Mouse (Mus musculus): ENCODE data around the gene Asrgl1. TPM values are rescaled to one million over a fixed set of nuclear protein-coding genes. Genes with fewer than 3 reads are reported as not detected.
"Not testable (repeated sequence)": the region's sequence is repeated elsewhere in the genome, so short reads cannot be mapped to it uniquely, and the experiment has no call there.

Gene Asrgl1
- polyA plus RNA-seq, 1 experiment from 2014 or later = 15.6 TPM

DNA sequence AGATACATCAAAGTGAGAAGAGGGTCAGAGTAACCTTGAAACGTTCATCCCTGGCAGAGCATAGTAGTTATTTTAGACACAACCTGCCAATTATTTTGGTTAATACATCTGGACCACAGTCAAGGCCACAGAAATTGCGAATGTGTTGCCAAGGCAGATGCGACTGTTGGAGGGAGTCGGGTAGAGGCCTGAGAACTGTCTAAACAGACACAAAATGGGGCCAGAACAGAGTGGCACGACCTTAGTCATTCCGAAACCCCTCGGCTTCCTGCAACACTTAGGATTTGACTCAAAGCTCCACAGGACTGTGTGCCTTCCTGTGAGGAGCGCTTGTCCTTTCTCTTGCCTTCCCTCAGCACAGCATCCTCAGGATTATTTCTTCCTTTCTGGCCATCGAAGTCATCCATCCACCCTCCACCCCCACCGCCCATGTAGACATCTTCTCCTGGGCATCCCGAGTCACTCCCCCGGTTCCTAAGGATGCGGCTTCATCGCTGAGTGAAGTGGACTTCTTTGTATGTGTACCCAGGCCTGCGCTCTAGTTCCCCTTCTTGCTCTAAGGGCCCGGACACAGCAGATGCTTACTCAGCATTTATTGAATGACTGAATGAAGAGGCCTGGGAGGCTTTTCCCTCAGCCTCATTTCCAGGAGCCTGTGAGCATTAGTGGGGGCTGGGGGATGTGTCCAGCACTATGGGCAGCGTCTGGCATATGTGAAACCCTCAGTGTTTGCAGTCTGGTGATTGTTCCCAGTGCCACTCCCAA, 35.0 kb downstream of the Asrgl1 start:
- H3K4me3 ChIP-seq = no peak overlapping the region
- H3K9me3 ChIP-seq = no peaks in the 10 kb centered on the region
- H3K36me3 ChIP-seq (replicated peaks) = no peaks in the 10 kb centered on the region
- 86% methylated on average over 17 of the region's 17 CpGs for WGBS
- H3K4me1 ChIP-seq = peaks cover 5% of the 10 kb centered on the region
- H3K27me3 ChIP-seq (replicated peaks; ENCODE audit: low read depth, poor library complexity, severe bottlenecking) = no peaks in the 10 kb centered on the region
- H3K27ac ChIP-seq (replicated peaks) = no peak overlapping the region
- DNase-seq (ENCODE audit: low spot score) = no peak

DNA sequence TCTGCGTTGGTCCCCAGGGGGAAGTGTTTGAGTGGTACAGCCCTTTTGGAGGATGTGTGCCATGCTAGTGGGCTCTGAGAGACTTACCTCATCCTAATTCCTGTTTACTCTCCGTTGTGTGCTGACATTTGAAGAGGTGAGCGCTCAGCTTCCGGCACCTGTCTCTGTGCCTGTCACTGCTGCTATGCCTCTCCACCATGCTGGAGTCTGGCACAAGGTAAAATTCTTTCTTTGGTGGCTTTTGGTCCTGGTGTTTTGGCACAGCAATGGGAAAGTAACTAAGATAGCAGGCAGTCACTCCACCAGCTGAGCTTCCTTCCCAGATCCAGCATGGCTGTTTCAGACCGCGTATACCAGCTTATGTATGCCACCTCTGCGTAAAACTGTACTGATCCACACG, 35.7 kb downstream of the Asrgl1 start:
- Histone ChIP-seq H3K27ac (replicated peaks) (no peak overlapping the region), H3K27me3 (replicated peaks; ENCODE audit: low read depth, poor library complexity, severe bottlenecking) (no peaks in the 10 kb centered on the region), H3K36me3 (replicated peaks) (no peaks in the 10 kb centered on the region), H3K4me3 (no peak overlapping the region), H3K9me3 (no peaks in the 10 kb centered on the region), H3K4me1 (no peaks in the 10 kb centered on the region)
- 92% methylated on average over 8 of the region's 8 CpGs for WGBS
- no peak for DNase-seq (ENCODE audit: low spot score)

DNA sequence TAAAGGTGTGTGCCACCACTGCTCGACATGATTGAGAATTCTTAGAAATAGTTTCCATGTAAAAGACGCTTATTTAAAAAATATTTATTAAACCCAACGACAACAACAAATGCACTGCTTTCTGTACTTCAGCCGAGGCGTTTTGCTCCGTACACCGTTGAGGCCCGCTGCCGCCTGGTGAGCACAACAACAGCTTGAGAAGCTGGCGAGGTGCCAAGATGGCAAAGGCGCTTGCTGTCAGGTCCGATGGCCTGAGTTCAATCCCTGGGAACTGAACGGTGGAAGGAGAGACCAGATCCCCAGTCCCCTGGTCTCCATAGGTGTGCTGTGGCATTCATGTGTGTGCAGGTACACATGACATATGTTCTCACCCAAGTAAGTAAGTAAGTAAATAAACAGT, 38.0 kb downstream of the Asrgl1 start:
- WGBS = 90% methylated on average over 13 of the region's 13 CpGs
- H3K36me3 ChIP-seq (replicated peaks) = no peaks in the 10 kb centered on the region
- no peaks in the 10 kb centered on the region for H3K4me1 ChIP-seq
- no peaks in the 10 kb centered on the region for H3K27me3 ChIP-seq (replicated peaks; ENCODE audit: low read depth, poor library complexity, severe bottlenecking)
- no peaks in the 10 kb centered on the region for H3K9me3 ChIP-seq
- no peak for DNase-seq (ENCODE audit: low spot score)
- no peak overlapping the region for H3K4me3 ChIP-seq
- no peak overlapping the region for H3K27ac ChIP-seq (replicated peaks)

GRCm38 (mm10) chr19:9095111-9095510, 40.3 kb downstream of the Asrgl1 start:
- Histone ChIP-seq H3K4me3 (no peak overlapping the region), H3K36me3 (replicated peaks) (no peaks in the 10 kb centered on the region), H3K4me1 (no peaks in the 10 kb centered on the region), H3K27me3 (replicated peaks; ENCODE audit: low read depth, poor library complexity, severe bottlenecking) (no peaks in the 10 kb centered on the region), H3K9me3 (no peaks in the 10 kb centered on the region), H3K27ac (replicated peaks) (no peak overlapping the region)
- WGBS = 71% methylated on average over 5 of the region's 5 CpGs
- DNase-seq (ENCODE audit: low spot score) = no peak

DNA sequence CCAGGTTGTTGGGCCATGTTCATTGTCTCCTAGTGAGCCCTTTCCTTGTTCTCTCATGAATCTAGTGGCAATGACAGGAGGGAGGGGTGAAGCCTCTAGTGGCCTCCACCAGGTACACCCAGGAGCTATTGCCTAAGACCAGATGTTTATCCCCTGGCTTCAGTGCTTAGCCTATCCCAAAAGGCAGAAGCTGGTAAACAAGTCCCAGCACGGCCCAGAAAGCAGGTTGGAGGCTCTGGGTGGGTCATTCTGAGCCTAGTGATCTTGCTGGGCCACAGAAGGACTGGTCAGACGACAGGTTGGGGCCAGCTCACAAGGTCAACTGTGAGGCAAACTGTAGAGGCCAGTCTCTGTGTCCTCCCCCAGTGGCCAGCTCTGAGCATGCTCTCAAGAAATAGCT, 44.7 kb downstream of the Asrgl1 start:
- Histone ChIP-seq H3K36me3 (replicated peaks) (no peaks in the 10 kb centered on the region), H3K9me3 (no peaks in the 10 kb centered on the region), H3K27me3 (replicated peaks; ENCODE audit: low read depth, poor library complexity, severe bottlenecking) (no peaks in the 10 kb centered on the region), H3K4me1 (no peaks in the 10 kb centered on the region), H3K4me3 (no peak overlapping the region), H3K27ac (replicated peaks) (no peak overlapping the region)
- DNase-seq (ENCODE audit: low spot score) = no peak
- whole genome bisulfite sequencing = 66% methylated on average over 2 of the region's 2 CpGs

- H3K4me3 ChIP-seq = no peak overlapping the region
- H3K9me3 ChIP-seq = no peaks in the 10 kb centered on the region
- H3K36me3 ChIP-seq (replicated peaks) = no peaks in the 10 kb centered on the region
- DNase-seq (ENCODE audit: low spot score) = no peak
- 71% methylated on average over 4 of the region's 4 CpGs for WGBS
- no peaks in the 10 kb centered on the region for H3K4me1 ChIP-seq
- H3K27me3 ChIP-seq (replicated peaks; ENCODE audit: low read depth, poor library complexity, severe bottlenecking) = no peaks in the 10 kb centered on the region
- H3K27ac ChIP-seq (replicated peaks) = no peak overlapping the region
Measured at GRCm38 (mm10) chr19:9090191-9090590, 45.2 kb downstream of the Asrgl1 start.

DNA sequence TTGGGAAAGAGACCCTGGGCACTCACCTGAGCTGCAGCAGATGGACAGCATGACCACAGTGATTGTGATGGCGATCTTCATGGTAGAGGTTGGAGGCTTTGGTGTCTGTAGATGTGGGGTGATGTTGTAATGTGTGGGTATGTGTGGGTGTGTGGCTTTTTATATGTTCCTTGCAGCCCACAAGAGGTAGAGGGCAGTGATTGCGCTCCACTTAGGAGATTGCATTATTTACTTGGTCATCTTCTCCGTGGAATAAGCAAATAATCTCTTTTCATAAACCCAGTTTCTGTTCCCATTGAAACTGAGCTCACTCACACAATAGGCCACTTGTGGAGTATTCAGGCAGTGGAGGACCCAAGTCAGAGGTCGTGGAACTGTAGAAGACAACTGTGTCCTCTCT, 47.6 kb downstream of the Asrgl1 start, which contains the start of gene Scgb1a1:
Gene Scgb1a1, minus strand, starts transcription at position 138 of the 400 bp plus-strand sequence.
- H3K9me3 ChIP-seq = no peaks in the 10 kb centered on the region
- 80% methylated on average over 4 of the region's 4 CpGs for WGBS
- H3K4me1 ChIP-seq = peaks cover 3% of the 10 kb centered on the region; the same call in 1 of the 2 replicates
- DNase-seq (ENCODE audit: low spot score) = no peak
- H3K4me3 ChIP-seq = no peak within 1 kb of the TSS
- no peaks in the 10 kb centered on the region for H3K36me3 ChIP-seq (replicated peaks)
- no peak within 1 kb of the TSS for H3K27ac ChIP-seq (replicated peaks)
- no peaks in the 10 kb centered on the region for H3K27me3 ChIP-seq (replicated peaks; ENCODE audit: low read depth, poor library complexity, severe bottlenecking)

DNA sequence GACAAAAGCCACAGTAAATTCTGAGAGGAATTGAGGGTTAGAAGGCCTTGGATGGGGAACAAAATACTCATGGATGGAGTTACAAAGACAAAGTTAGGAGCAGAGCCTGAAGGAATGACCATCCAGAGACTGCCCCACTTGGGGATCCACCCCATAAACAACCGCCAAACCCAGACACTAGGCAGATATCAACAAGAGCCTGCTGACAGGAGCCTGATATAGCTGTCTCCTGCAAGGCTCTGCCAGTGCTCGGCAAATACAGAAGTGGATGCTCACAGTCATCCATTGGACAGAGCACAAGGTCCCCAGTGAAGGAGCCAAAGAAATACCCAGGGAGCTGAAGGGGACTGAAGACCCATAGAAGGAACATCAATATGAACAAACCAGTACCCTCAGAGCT, 51.5 kb downstream of the Asrgl1 start:
- H3K27ac ChIP-seq (replicated peaks); DNase-seq (ENCODE audit: low spot score); H3K9me3 ChIP-seq; H3K36me3 ChIP-seq (replicated peaks); H3K4me3 ChIP-seq; H3K27me3 ChIP-seq (replicated peaks; ENCODE audit: low read depth, poor library complexity, severe bottlenecking): not testable (repeated sequence)
- H3K4me1 ChIP-seq = peaks cover 20% of the 10 kb centered on the region
- 81% methylated on average over 2 of the region's 2 CpGs for WGBS

DNA sequence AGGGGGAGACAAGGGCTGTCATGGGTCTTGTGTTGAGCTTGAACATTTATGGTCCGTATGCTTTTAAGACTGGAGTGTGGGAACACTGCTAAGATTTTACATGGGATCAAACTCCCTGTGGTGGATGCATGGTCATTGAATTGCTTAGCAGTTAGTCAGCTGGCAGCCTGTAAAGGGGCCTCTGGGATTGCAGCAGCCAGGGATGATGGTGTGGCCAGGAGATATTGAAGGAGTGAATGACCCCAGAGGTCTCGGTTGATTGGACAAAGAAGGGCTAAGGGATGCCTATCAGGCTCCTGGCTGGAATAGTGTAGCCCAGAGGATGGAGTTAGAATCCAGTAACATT, 52.5 kb downstream of the Asrgl1 start:
- DNase-seq (ENCODE audit: low spot score) = no peak
- H3K27me3 ChIP-seq (replicated peaks; ENCODE audit: low read depth, poor library complexity, severe bottlenecking) = no peaks in the 10 kb centered on the region
- no peaks in the 10 kb centered on the region for H3K9me3 ChIP-seq
- no peak overlapping the region for H3K4me3 ChIP-seq
- H3K36me3 ChIP-seq (replicated peaks) = no peaks in the 10 kb centered on the region
- WGBS = 89% methylated on average over 2 of the region's 2 CpGs
- peaks cover 20% of the 10 kb centered on the region for H3K4me1 ChIP-seq
- H3K27ac ChIP-seq (replicated peaks) = no peak overlapping the region; the same call in 1 of the 2 replicates

- Histone ChIP-seq H3K9me3 (no peaks in the 10 kb centered on the region), H3K36me3 (replicated peaks) (no peaks in the 10 kb centered on the region), H3K4me1 (peaks cover 20% of the 10 kb centered on the region), H3K27ac (replicated peaks) (peak overlapping the region; percentile 49; the same call in 1 of the 2 replicates), H3K27me3 (replicated peaks; ENCODE audit: low read depth, poor library complexity, severe bottlenecking) (no peaks in the 10 kb centered on the region), H3K4me3 (peak overlapping the region; percentile 34; the same call in 1 of the 2 replicates)
- DNase-seq (ENCODE audit: low spot score) = peak; percentile 91
- 19% methylated on average over 23 of the region's 23 CpGs for WGBS
Measured at GRCm38 (mm10) chr19:9082191-9083009, 53.0 kb downstream of the Asrgl1 start.

DNA sequence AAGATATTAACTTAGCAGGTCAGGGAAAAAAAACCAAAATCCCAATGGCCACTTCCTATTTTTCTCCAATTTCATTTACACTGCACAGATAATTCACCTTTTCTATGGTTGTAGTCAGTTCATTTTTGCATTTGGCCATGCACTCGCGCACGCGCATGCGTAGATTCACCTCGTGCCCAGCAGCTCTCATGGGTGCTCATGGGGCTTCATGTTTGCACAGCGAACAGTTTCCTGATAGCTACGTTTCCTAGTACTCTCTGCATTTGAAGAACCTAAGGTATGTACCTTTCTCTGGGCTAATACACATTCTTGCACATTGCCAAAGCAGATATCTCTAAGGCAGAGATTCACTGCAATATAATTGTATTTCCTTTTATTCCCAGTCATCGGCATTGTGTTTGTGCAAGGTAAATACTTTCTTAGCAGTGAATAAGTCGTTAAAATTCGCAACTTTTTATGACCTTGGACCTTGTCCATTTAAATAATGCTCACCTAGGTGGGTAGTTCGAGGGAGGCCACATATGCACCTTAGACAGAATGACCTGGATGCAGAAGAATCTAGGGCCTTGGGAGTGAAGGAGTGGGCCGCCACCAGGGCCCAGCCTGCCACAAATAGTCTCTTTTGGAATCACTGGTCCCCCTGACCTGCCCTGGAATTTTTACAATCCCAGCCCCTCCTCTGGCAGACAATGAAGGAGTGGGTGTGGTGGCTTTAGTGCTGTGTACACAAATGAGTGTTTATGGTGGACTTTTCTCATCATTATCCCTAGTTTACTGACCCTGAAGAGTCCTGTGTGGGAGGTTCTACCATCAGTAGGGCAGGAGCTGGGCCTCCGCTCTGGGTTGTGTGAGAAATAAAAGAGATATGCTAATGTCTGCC, 53.9 kb downstream of the Asrgl1 start:
- Histone ChIP-seq H3K27ac (replicated peaks) (no peak overlapping the region), H3K27me3 (replicated peaks; ENCODE audit: low read depth, poor library complexity, severe bottlenecking) (no peaks in the 10 kb centered on the region), H3K36me3 (replicated peaks) (no peaks in the 10 kb centered on the region), H3K9me3 (no peaks in the 10 kb centered on the region), H3K4me1 (peaks cover 20% of the 10 kb centered on the region), H3K4me3 (no peak overlapping the region)
- WGBS = 87% methylated on average over 14 of the region's 14 CpGs
- DNase-seq (ENCODE audit: low spot score) = no peak

DNA sequence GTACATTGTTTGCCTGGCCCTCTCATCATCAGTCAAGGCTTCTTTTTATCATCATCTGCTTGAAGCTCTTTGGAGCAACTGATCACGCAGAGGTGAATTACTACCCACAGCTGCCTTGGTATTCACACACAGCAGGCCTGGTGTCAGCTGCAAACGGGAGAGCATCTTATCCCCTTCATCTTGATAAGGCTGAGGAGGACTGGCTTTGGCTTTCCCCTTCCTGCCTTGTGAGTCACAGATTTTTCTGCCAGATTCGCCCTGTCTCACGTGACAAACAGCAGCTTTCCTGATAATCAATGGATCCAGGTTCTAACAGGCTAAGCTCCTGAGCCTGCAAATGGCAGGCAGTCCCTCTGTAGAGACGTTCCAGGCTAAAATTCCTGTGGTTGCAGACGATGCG, 55.5 kb downstream of the Asrgl1 start:
- DNase-seq (ENCODE audit: low spot score) = no peak
- Histone ChIP-seq H3K4me3 (no peak overlapping the region), H3K27ac (replicated peaks) (no peak overlapping the region), H3K4me1 (peaks cover 20% of the 10 kb centered on the region), H3K36me3 (replicated peaks) (no peaks in the 10 kb centered on the region), H3K27me3 (replicated peaks; ENCODE audit: low read depth, poor library complexity, severe bottlenecking) (no peaks in the 10 kb centered on the region), H3K9me3 (no peaks in the 10 kb centered on the region)
- 30% methylated on average over 7 of the region's 7 CpGs for WGBS

Data from embryonic facial prominence, embryonic 10.5 days (tissue).